Mouse (Mus musculus) kidney, postnatal 25 days (tissue): Measurements from ENCODE around the gene Sds.
A peak's percentile ranks its signal among the peaks of the same experiment; 100 is the strongest.

ENCODE experiments used
- DNase-seq, 2 experiments: peaks; one replicate each; pipeline ENCODE4 v3.0.0; 2021; ENCODE audit warnings: mixed read lengths in 2 of 2

Gene Sds

DNA sequence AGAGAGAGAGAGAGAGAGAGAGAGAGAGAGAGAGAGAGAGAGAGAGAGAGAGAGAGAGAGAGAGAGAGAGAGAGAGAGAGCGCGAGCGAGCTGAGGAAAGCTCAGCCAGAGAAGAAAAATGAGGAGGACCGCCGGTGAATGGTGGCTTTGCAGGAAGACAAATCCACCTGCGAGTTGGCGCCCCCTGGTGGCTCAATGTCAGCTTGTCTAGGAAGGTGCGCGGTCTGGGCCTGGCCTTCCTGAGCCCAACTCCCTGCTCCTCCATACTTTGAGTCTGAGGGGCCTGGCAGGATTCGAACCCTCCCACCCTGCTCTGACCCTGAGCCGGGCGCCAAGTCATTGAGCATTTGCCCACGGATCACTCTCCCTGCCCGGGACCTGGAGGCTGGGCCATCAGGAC is 35.6 kb upstream of the Sds start:
- peak; percentile 89 to 97 for DNase-seq

DNA sequence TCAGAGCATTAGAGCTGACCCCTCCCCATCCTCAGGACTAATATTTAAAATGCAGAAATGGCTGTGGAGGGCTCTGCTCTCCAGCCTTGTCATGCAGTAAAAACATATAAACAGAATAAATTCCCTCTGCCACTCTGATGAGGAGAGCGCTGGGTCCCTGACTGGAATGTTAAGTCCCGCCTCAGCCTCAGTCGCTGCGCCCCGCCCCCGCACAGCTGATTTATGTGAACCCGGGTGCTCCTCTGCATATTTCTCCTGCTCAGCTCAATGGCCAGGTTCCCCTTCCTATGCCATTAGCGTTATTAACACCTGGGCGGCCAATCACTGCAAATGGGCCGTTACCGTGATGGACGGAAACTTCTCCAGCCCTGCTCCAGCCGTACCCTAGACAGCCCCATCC is 29.0 kb upstream of the Sds start:
- peak; percentile 54 to 68 for DNase-seq

DNA sequence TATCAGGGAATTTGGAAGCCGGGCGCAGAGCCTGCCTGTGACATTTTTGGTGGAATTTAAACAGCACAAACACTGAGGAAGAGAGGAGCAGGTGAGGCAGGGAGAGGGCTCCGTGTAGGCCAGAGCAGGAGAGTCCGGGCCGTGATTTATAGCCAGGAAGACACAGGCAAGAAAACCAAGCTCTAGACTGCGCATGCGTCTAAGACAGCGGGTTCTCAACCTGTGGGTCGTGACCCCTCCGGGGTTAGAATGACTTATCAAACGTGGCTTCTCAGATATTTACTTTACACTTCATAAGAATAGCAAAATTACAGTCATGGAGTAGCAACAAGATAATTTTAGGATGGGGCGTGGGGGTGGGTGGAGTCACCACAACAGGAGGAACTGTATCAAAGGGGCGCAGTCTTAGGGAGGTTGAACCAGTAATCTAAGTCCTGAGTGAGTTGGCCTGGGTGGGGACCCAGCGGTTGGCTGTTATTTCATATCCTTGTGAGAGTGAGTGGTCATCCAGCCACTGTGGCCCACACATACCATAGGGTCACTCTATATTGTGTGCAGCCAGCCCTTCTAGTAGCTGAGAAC is 21.5 kb upstream of the Sds start:
- no peak for DNase-seq

DNA sequence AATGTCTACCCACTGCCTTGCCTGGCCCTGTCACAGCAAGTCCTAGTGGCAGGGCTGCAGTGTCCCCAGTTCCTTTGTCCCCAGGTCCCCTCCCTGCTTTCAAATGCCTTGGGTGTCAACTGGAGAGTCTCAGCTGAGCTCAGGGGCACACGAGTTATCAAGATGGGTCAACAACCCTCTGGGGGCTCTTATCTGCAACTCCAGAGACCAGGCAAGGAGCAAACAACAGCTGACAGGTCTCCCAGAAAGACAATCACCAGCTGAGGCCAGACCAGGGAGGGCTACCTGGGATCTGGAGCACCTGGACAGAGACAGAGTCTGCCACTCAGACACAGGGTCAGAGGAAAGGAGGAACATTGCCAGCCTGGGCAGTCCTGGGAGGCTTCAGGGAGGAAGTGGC is 20.1 kb upstream of the Sds start:
- DNase-seq = no peak

DNA sequence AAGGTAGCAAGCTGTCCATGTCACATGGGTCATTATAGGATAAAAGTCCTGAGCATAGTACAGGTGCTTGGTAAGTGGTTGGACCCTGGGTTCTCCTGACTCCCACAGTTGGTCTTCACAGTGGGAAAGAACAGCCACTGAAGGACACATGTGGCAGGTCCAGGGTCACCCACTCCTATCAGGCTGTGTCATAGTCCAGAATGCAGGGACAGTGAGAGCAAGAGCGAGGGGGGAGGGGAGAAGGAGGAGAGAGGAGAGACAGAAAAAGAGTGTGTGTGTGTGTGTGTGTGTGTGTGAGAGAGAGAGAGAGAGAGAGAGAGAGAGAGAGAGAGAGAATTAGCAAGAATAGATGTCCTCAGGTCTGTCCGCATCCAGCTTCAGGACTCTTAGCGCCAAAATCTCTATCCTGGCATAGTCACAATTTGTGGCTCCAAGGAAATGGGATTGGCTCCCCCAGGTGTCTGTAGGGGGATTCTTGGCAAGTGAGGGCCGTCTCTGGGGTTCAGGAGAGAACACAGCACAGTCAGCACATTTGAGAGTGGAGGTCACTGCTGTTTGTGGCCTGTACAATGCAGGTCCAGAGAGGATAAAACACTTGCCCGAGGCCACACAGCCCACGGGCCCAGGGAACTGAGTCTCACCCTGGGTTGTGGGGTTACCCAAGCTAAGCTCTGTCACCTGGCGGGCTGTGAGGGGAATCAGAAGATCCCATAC is 19.3 kb upstream of the Sds start:
- no peak for DNase-seq

DNA sequence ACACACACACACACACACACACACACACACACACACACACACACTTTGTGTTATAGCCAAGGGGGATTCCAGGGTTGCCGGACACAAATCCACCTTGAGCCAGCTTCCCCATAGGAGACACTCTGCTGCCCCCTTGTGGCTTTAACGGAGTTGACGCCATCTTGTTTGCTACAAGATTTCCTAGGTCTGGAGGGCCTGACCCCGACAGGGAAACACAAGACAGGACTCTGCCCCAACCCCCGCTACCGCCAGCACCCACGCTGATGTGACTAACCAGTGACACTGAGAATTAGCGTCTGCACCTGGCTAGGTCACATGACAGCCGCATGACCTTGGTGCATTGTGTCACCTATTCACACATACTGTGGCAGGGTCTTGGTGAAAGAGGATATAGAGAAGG is 18.7 kb upstream of the Sds start:
- DNase-seq = peak; percentile 56 to 73

DNA sequence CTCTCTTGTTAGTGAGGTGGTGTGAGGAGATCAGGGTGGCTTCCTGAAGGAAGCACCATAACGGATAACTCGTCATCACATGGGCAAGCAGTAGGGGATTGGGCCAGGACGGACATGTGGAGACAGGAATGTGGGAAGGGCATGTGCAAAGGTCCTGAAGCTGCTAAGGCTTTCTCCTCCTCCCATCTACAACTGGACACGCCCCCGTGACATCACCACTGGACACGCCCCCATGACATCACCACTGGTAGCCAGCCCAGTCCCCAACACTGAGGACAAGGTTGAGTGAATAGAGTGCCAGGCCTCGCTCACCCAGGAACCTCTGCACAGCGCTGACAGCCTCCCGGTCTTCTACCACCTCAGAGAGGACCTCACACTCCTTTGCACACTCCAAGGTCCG is 17.2 kb upstream of the Sds start:
- peak in 1 of 2 experiments; percentile 34 for DNase-seq

DNA sequence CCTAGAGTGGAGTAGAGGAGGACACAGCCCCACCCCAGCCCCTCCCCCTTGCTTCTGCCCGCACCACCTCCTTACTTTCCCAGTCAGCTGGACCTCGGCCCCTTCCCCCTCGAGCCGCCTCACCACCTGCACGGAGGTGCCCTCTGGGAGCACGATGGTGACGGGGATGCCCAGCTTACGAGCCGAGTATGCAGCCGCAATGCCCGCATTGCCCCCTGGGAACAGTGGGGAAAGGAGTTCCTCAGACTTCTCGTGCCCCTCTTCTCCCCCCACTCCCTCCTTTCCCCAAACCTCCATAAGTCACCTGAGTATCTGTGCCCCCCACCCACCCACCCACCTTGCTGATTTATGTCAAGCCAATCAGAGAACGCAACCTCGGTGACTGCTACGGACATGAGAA is 14.4 kb upstream of the Sds start:
- DNase-seq = peak in 1 of 2 experiments; percentile 42

DNA sequence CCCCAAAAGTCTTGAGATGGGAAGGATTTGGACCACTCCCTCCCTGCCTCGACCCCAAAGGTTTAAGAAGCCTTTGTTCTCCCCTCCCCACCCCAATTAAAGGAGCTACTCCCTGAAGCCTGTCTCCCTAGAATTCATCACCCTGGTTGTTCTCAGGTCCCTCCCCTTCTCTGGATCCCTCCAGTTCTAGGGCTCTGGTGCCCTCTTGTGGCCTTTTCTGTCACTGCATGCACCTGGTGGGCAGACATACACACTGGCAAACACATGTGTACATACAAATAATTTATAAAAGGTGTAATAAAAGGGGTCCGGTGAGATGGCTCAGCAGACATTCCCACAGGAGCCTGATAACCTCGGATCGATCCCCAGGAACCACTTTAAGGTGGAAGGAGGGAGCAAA is 12.0 kb upstream of the Sds start:
- no peak for DNase-seq

DNA sequence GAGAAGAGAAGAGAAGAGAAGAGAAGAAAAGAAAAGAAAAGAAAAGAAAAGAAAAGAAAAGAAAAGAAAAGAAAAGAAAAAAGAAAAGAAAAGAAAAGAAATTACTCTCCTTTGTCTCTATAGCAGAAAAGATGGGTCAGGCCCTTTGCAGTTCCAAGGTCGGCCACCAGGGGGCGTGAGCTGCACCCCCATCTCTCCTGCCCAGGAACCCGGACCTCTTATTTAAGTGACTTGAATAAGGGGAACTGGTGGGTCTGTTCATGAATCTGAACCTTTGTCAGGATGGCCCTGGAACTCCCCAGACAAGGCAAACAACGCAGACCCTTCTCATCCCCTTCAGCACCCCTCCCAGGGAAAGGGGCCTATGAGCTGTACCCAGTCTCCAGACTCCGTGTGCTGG is 11.3 kb upstream of the Sds start:
- DNase-seq = peak; percentile 37 to 54

DNA sequence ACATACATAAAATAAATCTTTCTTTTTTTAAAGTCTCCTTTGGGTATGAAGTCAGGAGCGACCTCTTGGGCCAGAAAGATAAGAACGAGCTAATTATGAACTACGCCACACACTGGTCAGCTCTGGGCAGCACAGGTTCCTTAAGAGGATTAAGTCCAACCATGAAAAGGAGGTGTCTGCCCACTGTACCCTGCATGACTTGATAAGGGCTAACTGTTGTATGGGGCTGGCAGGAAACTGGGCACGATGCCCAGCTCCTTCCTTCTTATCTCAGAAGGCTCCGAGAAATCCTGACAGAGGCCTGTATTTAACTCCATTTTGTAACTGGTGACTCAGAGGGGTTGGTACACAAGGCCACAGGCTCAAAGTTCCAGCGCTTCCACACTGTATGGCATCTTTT is 10.5 kb upstream of the Sds start:
- DNase-seq = no peak

DNA sequence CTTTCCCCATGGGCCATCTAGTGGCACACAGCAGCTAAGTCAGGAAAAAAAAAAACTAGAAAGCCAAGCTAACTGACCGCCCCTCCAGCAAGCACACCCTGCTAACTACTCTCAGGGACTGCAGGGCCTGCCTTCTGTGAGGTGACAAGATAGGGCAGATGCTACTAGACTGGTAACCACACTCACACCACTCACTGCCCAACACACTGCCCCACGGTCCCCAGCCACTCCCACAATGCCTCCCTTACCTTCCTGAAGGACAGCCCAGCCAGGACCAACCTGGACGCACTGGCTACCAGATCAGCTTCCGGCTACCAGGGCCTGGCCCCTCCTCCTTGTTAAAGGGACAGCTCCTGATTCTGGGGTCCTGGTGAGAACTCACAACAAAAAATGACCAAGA is 9.3 kb upstream of the Sds start:
- DNase-seq = peak; percentile 69 to 83

DNA sequence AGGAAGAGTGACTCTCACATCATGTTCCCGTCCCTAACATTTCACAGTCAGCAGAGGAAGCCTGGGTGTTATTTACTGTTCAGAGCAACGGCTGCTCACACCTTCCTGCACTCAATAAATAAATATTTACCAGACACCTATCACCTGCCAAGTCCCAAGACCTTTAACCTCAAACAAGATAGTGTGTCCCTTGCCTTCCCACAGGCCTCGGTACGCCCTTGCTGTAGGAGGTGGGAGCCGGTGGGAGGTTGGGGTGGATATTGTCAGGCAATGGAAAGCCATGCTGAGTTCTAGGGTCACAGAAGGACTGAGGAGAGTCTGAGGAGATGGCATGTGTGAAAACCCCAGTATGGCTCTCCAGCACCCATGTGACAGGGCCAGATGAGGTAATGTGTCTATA is 8.0 kb upstream of the Sds start:
- DNase-seq = no peak

DNA sequence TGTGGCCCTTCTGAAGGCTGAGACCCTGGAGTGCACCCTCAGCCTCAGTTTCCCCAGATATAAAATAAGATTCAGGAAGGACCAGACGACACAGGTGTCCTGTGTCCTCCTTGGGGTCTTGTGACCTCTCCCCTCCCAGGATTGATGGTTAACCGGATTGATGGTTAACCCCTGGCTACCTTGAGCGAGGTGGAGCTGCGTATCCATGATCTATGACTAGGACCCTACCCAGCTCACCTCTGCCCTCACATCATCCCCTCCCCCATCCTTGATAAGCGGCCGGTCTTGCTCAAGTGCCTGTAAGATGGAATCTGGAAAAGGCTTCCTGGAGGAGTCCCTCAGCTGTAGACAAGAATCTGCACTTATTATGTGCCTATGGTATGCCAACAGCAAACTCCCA is 7.5 kb upstream of the Sds start:
- DNase-seq = no peak

DNA sequence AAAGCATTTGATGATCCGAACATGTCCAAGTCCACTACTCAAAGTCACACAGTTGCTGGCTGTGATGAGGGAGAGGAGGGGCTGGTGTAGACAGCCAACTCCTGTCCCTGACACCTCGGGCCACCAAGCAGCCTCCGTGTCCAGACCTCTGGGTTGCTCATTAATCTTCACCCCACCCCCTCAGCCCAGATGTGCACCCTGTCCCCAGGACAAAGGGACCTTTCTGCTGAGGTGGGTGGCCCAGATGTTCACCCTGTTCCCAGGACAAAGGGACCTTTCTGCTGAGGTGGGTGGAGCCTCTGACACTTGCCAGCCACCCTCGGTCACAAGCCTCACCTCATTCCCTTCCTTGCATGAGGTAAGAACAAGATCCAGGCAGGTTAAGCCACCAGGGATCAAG is 4.8 kb upstream of the Sds start:
- DNase-seq = peak; percentile 22 to 71

DNA sequence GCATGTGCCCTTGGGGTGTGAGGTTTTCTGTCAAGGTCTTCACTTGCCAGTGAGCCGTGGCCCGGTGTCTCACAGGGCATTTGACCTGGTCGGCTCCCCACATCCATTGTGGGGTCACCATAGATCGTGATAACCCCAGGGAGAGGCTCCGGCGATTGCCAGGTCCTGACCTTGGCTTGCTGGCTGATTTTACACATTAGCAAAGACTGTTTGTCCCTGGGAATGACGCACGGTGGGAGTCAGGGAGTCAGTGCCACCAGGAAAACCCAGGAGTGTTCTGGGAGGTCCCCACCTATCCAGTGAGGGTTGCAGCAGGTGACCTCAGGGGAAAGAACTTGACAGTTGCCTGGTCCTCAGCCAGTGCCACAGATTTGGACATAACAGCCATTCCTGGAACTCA is 3.6 kb upstream of the Sds start, which contains the start of gene Sdsl:
Sdsl (minus strand) TSS at position 41 of the 400 bp plus-strand sequence.
- no peak for DNase-seq

DNA sequence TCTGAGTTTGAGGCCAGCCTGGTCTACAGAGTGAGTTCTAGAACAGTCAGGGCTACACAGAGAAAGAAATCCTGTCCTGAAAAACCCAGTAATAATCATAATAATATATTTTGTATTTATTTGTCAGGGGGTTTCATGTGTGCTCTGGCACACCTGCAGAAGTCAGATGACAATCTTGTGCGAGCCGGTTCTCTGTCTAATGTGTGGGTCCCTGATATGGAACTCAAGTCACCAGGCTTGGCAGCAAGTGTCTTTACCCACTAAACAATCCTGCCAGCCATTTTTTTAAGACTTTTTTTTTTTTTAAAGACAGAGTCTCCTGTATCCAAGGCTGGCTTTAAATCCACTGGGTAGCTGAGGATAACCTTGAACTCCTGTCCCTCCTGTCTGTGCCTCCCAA is 3.0 kb upstream of the Sds start:
- no peak for DNase-seq

DNA sequence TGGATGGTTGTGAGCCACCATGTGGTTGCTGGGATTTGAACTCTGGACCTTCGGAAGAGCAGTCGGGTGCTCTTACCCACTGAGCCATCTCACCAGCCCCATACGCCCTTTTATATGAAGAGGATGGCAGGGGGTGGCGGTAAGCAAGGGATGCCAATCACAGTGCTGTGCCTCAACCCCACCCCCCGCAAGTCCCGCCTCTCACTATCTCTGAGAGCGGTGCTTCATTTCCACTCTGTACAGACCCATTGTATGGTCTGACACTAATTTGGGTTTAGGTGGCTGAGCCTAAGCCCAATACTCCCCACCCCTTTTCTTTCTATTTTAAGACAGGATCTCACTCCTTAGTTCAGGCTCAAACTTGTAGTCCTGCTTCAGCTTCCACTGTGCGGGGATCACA is 465 bp upstream of the Sds start:
- no peak for DNase-seq

DNA sequence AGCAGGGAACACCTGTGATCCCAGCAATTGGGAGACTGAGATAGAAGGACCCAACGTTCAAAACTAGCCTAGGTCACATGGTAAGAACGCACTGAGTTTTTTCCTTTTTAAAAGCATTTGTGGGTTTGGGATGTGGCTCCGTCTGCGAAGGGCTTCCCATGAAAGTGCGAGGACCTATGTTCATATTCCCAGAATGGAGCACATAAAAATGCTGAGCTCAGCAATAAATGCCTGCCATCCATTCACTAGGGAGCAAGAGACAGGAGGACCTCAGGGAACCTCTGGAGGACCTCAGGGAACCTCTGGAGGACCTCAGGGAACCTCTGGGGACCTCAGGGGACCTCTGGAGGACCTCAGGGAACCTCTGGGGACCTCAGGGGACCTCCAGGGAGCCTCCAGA is 1.7 kb downstream of the Sds start:
- DNase-seq = no peak

DNA sequence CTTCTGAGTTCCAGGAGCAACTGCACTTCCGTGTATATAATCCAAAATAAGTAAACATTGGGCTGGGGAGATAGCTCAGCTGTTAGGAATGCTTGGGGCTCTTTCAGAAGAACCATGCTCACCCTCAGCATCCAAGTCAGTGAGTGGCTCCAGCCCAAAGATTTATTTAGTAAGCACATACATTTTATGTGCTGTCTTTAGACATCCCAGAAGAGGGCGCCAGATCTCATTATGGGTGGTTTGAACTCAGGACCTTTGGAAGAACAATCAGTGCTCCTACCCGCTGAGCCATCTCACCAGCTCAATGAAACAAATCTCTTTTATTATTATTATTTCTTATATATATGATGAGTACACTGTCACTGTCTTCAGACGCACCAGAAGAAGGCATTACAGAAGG is 3.2 kb downstream of the Sds start:
- no peak for DNase-seq

DNA sequence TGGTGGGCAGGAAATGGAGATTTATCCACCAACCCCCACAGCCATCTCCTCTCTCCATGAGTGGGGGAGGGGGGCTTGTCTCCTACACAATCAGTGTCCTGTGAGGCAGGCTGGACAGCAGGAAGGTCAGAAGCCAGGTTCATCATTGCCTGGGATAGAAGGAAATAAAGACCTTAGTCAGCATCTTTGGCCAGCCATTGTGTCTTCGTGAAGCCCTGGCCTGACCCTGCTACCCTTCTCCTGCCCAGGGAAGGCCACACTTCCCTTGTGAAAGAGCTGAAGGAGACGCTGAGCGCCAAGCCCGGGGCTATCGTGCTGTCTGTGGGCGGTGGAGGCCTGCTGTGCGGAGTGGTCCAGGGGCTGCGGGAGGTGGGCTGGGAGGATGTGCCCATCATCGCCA is 4.9 kb downstream of the Sds start:
- DNase-seq = peak in 1 of 2 experiments; percentile 32

DNA sequence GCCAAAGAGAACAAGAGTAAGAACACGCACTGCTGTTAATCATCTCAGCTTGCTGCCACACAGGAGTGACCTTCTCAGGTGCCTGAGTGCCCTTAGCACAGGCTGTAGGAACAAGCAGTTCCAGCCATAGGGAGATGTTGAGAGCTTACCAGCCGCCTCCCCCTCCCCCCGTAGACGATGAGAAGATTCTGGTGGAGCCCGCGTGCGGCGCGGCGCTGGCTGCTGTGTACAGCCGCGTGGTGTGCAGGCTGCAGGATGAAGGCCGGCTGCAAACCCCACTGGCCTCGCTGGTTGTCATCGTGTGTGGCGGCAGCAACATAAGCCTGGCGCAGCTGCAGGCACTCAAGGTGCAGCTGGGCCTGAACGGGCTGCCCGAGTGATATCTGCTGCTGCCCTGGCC is 7.1 kb downstream of the Sds start:
- DNase-seq = peak in 1 of 2 experiments; percentile 35

DNA sequence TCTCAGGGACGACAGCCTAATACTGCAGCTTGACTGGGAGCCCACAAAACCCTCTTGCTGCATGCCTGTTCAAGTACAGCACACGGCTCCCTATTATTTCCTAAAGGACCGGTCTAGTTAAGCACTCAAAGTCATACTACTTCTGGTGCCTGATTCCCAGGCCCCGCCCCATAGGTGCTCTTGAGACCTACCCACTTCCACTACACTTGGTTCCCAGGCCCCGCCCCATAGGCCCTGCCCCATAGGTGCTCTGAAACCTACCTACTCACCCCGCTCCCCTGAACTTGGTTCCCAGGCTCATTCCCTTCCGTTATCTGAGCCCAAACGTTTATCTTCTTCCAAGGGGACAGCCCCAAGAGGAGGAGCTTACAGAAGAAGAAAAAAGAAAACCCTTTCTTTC is 11.5 kb downstream of the Sds start:
- no peak for DNase-seq

DNA sequence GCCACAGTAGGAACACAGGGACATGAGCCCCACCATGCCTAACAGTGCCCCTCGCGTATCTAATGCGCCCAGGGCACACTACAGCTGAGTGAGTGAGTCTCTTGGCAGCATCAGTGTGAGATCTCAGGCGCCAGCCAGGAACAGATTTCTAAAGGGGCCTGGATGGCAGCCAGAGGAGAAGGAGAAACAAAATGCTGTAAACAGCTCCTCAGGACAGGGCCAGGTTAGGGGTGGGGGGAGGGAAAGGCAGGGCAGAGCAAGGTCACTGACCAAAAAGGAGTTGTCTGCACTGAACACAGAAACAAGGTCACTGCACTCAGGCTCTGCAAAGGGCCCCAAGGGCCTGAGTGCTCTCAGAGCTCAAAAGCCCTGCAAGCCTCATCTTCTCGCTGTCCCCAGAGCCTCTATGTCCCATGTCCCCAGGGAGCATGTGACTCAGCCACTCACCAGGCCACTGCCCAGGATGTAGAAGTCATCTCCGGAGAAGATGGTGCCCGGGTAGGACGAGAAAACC is 14.4 kb downstream of the Sds start:
- peak; percentile 77 to 84 for DNase-seq

DNA sequence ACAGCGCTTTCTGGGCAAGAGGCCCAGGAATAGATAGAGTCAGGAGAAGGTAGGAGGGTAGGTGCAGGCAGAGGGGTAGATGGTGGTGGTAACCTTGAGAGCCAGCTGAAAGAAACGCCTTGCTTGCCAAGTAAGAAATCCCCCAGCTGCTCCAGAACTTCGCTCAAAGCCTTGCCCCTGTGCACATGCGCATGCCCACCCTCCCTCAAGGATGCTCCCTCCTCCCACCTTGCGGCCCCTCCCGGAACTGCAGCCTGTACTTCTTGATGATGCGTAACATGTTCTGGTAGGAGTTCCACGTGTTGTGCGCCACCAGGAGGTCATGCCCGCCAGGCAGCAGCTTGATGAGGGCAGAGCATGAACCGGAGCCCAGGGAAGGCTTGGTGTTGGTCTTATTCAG is 16.1 kb downstream of the Sds start:
- peak; percentile 45 to 64 for DNase-seq
